Mouse (Mus musculus): Measurements from ENCODE around the gene Entpd2. TPM values are rescaled to one million over a fixed set of nuclear protein-coding genes. Genes with fewer than 3 reads are reported as not detected.
"Not testable (repeated sequence)": the region's sequence is repeated elsewhere in the genome, so short reads cannot be mapped to it uniquely, and the experiment has no call there.

Gene Entpd2
- total RNA-seq, 2 experiments from 2014 or later: 29.9 to 30.5 TPM

- DNase-seq: peak; percentile 54
Measured at GRCm38 (mm10) chr2:25394281-25395221, 1.1 kb upstream of the Entpd2 start.

- peak; percentile 57 for DNase-seq
Measured at GRCm38 (mm10) chr2:25396597-25396983, 916 bp downstream of the Entpd2 start.

- DNase-seq: no peak
Measured at GRCm38 (mm10) chr2:25397010-25397409, 1.3 kb downstream of the Entpd2 start.

DNA sequence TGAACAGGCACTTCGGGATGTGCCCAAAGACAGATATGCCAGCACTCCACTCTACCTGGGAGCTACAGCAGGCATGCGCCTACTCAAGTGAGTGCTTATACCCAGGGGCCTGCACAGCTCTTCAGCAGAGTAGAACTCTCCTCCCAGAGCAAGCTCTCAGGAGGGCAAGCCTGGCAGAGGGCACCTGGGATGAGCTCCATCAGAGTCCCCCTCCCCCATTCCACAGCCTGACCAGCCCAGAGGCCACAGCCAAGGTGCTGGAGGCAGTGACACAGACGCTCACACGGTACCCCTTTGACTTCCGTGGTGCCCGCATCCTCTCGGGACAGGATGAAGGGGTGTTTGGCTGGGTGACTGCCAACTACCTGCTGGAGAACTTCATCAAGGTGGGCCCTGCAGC, 2.4 kb downstream of the Entpd2 start:
- DNase-seq: no peak

GRCm38 (mm10) chr2:25399051-25399450, 3.4 kb downstream of the Entpd2 start, which contains the start of gene Npdc1:
TSS of gene Npdc1 (plus strand) at chr2:25399351.
- no peak for DNase-seq

DNA sequence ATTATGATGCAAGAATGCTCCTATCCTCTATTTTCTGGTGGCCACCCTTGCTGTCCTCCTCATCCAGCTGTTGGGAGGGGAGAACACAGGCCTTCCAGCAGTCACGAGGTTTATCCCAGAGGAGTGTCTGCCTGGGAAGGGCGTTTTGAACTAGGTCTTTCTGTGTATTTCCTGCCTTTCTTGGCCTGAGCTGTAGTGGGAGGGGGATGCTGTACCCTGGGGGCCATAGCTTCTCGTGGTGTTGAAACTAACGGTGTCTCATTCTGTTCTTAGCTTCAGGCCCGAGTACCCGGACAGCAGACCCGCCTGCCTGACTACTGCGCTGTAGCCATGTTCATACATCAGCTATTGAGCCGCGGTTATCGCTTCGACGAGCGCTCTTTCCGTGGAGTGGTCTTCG, 4.6 kb downstream of the Entpd2 start:
- peak; percentile 29 for DNase-seq

GRCm38 (mm10) chr2:25400764-25401163, 5.1 kb downstream of the Entpd2 start:
- peak; percentile 70 for DNase-seq

- peak; percentile 75 for DNase-seq
Measured at GRCm38 (mm10) chr2:25402377-25402971, 6.8 kb downstream of the Entpd2 start.

DNA sequence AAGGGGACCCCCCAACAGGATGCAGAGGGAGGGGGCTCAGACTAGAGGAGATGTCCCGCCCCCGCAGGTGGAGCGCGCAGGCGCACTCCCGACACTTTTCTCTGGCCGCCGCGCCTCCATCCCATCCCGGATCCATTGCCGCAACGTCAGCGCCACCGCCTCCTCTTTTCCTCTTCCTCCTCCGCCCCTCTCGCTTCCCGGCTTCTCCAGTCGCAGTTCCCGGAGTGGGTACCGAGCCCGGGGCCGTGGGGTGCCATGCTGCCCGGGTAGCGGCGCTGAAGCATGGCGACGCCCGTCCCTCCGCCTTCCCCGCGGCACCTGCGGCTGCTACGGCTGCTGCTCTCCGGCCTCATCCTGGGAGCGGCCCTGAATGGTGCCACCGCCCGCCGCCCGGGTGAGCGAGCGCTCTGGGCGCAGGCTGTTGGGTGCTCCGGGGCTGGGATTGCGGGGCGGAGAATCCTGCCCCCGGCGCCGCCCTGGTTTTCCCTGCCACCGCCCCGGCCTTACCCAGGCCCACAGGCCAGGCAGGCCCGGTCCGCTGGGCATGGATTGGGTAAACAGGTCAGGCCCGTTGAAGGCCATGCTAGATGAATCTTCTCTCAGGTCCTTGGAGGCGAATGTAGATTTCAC, 7.4 kb downstream of the Entpd2 start:
- DNase-seq: peak; percentile 64

DNA sequence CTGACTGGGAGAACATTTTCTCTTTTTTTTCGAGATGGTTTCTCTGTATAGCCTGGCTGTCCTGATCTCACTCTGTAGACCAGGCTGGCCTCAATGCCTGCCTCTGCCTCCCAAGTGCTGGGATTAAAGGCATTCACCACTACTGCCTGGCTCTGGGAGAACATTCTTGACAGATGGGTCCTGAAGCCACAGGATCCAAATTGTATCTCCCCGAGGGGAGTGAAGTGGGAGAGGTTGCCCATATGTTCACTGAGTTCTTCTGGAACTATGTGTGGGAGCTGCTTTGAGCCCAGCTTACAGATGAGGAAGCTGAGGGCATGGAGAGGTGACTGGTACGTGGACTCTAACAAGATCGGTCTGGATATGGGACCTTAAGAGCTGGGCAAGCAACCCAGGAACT, 8.3 kb downstream of the Entpd2 start:
- DNase-seq: no peak

GRCm38 (mm10) chr2:25408908-25409307, 13.2 kb downstream of the Entpd2 start:
- DNase-seq: no peak

DNA sequence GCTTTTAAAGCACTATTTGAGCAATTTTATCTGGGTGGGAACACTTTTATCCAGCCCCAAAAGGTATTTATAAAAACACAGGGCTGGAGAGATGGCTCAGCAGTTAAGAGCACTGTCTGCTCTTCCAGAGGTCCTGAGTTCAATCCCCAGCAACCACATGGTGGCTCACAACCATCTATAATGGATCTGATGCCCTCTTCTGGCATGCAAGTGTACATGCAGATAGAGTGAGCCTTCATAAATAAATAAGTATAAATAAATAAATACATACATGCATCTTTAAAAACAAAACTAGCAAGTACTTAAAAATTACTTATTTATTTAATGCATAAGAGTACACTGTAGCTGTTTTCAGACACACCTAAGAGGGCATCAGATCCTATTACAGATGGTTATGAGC, 17.8 kb downstream of the Entpd2 start:
- not testable (repeated sequence) for DNase-seq

- DNase-seq: no peak
Measured at GRCm38 (mm10) chr2:25417426-25417825, 21.8 kb downstream of the Entpd2 start.

- no peak for DNase-seq
Measured at GRCm38 (mm10) chr2:25421896-25422295, 26.2 kb downstream of the Entpd2 start.

- no peak for DNase-seq
Measured at GRCm38 (mm10) chr2:25422587-25423410, 27.1 kb downstream of the Entpd2 start, which contains the start of gene Fut7. TSS of gene Fut7 (plus strand) at chr2:25423267.

- DNase-seq: no peak
Measured at GRCm38 (mm10) chr2:25423626-25424025, 28.0 kb downstream of the Entpd2 start.

GRCm38 (mm10) chr2:25425481-25425880, 29.8 kb downstream of the Entpd2 start:
- no peak for DNase-seq

GRCm38 (mm10) chr2:25426721-25427191, 31.1 kb downstream of the Entpd2 start:
- peak; percentile 74 for DNase-seq

- no peak for DNase-seq
Measured at GRCm38 (mm10) chr2:25427256-25427655, 31.6 kb downstream of the Entpd2 start.

GRCm38 (mm10) chr2:25428442-25429236, 33.0 kb downstream of the Entpd2 start, which contains the start of gene Abca2:
TSS of gene Abca2 (plus strand) at chr2:25428703.
- DNase-seq: peak; percentile 96

Measured in gastrocnemius, postnatal 10 days (tissue).